Mouse (Mus musculus) liver, adult 2 months (tissue): ENCODE measurements around the gene Sema4d. TPM values are rescaled to one million over a fixed set of nuclear protein-coding genes. Genes with fewer than 3 reads are reported as not detected.

Experiments
- DNase-seq: peaks from one replicate; pipeline ENCODE4 v3.0.0-alpha.2; 2011; ENCODE audit warnings: low read depth, low spot score; ENCODE audit errors: extremely low read depth
- H3K27ac ChIP-seq: fragments of 200-500 bp; replicated peaks from 2 replicates; pipeline ENCODE4 v1.5.1; 2012; ENCODE audit warnings: low read depth, mild to moderate bottlenecking, control low read depth, inconsistent platforms, low read length; ENCODE audit not compliant: insufficient read depth
- H3K27me3 ChIP-seq: fragments of 200-500 bp; 2 replicates; pipeline ENCODE4 v1.6.1; 2012; ENCODE audit warnings: mild to moderate bottlenecking, moderate library complexity, low read length, inconsistent platforms; ENCODE audit not compliant: control insufficient read depth, insufficient read depth
- H3K36me3 ChIP-seq: fragments of 200-500 bp; 2 replicates; pipeline ENCODE4 v1.6.1; 2012; ENCODE audit warnings: low read length, inconsistent platforms; ENCODE audit not compliant: control insufficient read depth, insufficient read depth
- H3K4me1 ChIP-seq: fragments of 200-500 bp; 2 replicates; pipeline ENCODE4 v1.6.1; 2011; ENCODE audit warnings: low read length; ENCODE audit not compliant: control insufficient read depth, insufficient read depth
- H3K4me3 ChIP-seq: fragments of 200-500 bp; 2 replicates; pipeline ENCODE4 v1.5.1; 2011; ENCODE audit warnings: low read depth, mild to moderate bottlenecking, control low read depth, low read length, moderate library complexity; ENCODE audit not compliant: insufficient read depth
- H3K79me2 ChIP-seq: fragments of 200-500 bp; 2 replicates; pipeline ENCODE4 v1.6.1; 2012; ENCODE audit warnings: inconsistent platforms, mild to moderate bottlenecking, low read length, moderate library complexity; ENCODE audit not compliant: control insufficient read depth, insufficient read depth
- H3K9ac ChIP-seq: fragments of 200-500 bp; 2 replicates; pipeline ENCODE4 v1.6.1; 2012; ENCODE audit warnings: low read depth, mild to moderate bottlenecking, control low read depth, inconsistent platforms, low read length
- CTCF ChIP-seq: fragments of 200-500 bp; IDR thresholded peaks from 2 replicates; pipeline ENCODE4 v1.5.1; 2011; ENCODE audit warnings: low read depth, low read length, control low read depth
- POLR2A ChIP-seq: fragments of 200-500 bp; IDR thresholded peaks from 2 replicates; pipeline ENCODE4 v1.6.1; 2011; ENCODE audit warnings: low read length, control low read depth; ENCODE audit not compliant: insufficient read depth; ENCODE audit errors: extremely low read depth
- WGBS: fragments of 180-500 bp; shearing (Covaris S2); methylation state at CpG from one replicate; pipeline ENCODE4 v1.1.7; 2018; 5-methylcytosine and 5-hydroxymethylcytosine counted together
- polyA plus RNA-seq: library from polyadenylated mRNA; depleted of rRNA; stranded (reverse); fragments of >200 nt; gene quantifications from 2 replicates; pipeline ENCODE4 v1.2.3, GENCODE M21; 2012
- total RNA-seq: library from RNA; depleted of rRNA; stranded (reverse); fragments of >200 nt; gene quantifications from 2 replicates; pipeline ENCODE4 v1.2.3, GENCODE M21; 2014

Gene Sema4d
- total and polyA plus RNA-seq, 2 experiments: 0.74 to 0.94 TPM

DNA sequence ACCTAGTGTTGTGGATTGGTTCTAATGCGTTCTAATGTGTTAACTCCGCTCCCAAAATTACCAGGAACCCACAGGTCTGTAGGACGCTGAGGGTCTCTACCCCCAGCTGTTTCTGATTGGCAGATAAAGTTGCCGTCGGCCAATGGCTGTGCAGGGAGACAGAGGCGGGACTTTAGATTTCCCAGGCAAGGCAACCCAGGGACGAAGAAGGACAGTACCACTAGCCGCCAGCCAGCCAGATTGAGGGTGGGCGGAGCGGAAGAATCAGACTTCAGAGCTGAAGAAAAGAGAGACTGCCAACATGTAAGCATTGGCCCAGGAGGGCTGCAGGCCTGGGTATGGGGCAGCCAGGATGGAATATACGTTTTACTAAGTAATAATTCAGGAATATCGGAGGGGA lies 14.6 kb upstream of the Sema4d start:
- H3K4me1 ChIP-seq: no peaks in the 10 kb centered on the region
- no peaks in the 10 kb centered on the region for H3K36me3 ChIP-seq
- H3K79me2 ChIP-seq: no peaks in the 10 kb centered on the region
- no peak for DNase-seq
- no peak overlapping the region for H3K27ac ChIP-seq
- no peak overlapping the region for H3K4me3 ChIP-seq
- TF ChIP-seq POLR2A (no peak), CTCF (no peak)
- 64% methylated on average over 12 of the region's 12 CpGs for WGBS
- H3K27me3 ChIP-seq: 0 out of 2 replicates have a peak, but pooled peaks cover 3% of the 10 kb centered on the region
- no peak overlapping the region for H3K9ac ChIP-seq

DNA sequence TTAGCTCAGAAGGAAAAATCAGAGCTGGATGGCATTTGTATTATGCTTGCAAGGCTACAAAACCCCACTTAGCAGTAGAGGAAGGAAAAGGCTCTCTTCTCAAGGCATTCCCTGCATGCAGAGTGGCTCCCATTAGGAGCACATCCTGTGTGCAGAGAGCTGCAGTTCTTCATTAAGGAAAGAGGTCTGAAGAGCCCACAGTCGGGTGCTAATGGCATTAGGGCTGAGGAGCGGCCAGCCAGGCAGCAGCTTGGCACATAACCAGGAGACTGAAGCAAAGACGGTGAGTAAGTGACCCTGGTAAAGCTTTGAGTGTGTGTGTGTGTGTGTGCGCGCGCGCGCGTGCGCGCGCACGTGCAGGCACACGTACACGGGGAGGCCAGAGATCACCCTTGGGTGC lies 12.7 kb upstream of the Sema4d start:
- no peak overlapping the region for H3K4me3 ChIP-seq
- H3K79me2 ChIP-seq: no peaks in the 10 kb centered on the region
- no peak overlapping the region for H3K27ac ChIP-seq
- H3K9ac ChIP-seq: no peak overlapping the region
- H3K36me3 ChIP-seq: no peaks in the 10 kb centered on the region
- DNase-seq: no peak
- H3K4me1 ChIP-seq: no peaks in the 10 kb centered on the region
- 84% methylated on average over 15 of the region's 15 CpGs for WGBS
- H3K27me3 ChIP-seq: 0 out of 2 replicates have a peak, but pooled peaks cover 3% of the 10 kb centered on the region
- TF ChIP-seq CTCF: no peak

DNA sequence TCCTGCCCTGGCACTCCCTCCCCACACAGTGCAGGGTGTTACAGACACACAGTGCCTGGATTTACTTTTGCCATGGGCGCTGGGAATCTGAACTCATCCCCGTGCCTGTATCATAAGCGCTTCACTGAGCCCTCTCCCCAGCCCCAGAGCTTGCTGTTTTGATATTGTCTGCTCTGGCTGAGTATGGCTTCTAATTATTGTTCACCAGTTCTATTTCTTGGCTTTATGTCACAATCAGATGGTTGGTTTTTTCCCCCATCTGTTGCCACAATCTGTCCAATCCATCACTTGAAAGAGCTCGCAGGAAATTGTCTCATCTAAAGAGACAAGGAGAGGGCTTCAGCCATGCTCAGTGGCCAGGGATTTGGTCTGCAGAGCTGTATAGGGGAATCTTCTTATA lies 12.1 kb upstream of the Sema4d start:
- Histone ChIP-seq H3K27me3 (0 out of 2 replicates have a peak, but pooled peaks cover 3% of the 10 kb centered on the region), H3K79me2 (no peaks in the 10 kb centered on the region), H3K9ac (no peak overlapping the region), H3K27ac (no peak overlapping the region), H3K36me3 (no peaks in the 10 kb centered on the region), H3K4me3 (no peak overlapping the region), H3K4me1 (no peaks in the 10 kb centered on the region)
- no peak for DNase-seq
- 83% methylated on average over 4 of the region's 4 CpGs for WGBS
- TF ChIP-seq CTCF (no peak), POLR2A (no peak)

DNA sequence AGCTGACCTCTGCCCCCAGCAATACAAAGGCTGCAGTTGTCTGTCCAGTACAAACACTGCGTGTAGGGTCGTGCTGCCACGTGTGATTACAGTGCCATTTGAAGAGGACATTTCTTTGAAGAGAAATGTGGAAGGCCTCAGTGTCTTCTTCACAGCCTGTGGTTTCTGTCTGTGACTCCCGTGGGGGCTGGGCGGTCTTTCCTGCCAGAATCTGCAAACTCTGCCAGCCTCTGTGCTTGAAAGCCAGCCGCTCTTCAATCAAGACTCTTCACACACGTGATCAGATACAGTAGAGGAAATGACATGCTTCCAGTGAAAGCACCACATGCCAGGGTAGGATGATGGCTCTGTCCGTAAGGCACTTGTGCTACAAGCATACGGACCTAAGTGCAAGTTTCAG lies 7.4 kb upstream of the Sema4d start:
- WGBS: 45% methylated on average over 9 of the region's 9 CpGs
- no peaks in the 10 kb centered on the region for H3K36me3 ChIP-seq
- H3K27me3 ChIP-seq: no peaks in the 10 kb centered on the region
- TF ChIP-seq POLR2A: no peak
- TF ChIP-seq CTCF: no peak
- H3K9ac ChIP-seq: no peak overlapping the region
- H3K4me3 ChIP-seq: no peak overlapping the region
- no peak for DNase-seq
- no peaks in the 10 kb centered on the region for H3K4me1 ChIP-seq
- no peaks in the 10 kb centered on the region for H3K79me2 ChIP-seq
- no peak overlapping the region for H3K27ac ChIP-seq

DNA sequence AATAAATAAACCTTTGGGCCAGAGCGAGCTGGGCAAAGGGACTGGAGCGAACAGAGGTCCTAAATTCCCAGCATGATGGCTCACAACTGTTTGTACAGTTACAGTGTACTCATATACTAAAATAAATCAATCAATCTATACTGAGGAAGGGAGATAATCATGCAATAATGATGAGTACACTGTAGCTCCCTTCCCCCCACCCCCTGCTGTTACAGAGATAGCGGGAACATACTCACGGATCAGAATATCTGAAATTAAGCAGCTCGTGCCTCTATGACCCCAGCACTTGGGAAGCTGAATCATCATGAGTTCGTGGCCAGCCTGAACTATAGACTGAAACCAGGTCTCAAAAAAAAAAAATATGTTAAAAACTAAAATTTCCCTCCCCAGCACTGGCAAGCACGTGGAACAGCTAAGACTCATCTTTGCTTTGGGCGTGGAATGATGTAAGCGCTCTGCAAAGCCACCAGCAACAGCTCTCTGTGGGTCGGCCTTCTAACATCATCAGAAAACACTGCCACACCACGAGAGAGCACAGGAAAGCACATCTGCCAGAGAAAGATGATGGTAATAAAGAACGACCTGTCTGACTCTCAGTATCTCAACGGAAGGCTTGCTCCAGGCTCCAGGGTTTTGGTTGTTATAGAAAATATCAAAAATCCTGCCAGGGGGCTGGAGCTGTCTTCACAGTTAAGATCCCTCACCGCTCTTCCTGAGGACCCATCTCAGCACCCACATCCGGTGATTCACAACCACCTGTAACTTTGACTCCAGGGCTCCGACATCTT lies 6.4 kb upstream of the Sema4d start:
- DNase-seq: no peak
- Histone ChIP-seq H3K4me1 (no peaks in the 10 kb centered on the region), H3K79me2 (no peaks in the 10 kb centered on the region), H3K9ac (no peak overlapping the region), H3K36me3 (no peaks in the 10 kb centered on the region), H3K27me3 (no peaks in the 10 kb centered on the region), H3K4me3 (no peak overlapping the region), H3K27ac (no peak overlapping the region)
- 87% methylated on average over 16 of the region's 16 CpGs for WGBS
- no peak for TF ChIP-seq CTCF
- TF ChIP-seq POLR2A: no peak
